Mouse (Mus musculus): ENCODE data around the gene Aptx.
A peak's percentile ranks its signal among the peaks of the same experiment; 100 is the strongest.

Gene Aptx

DNA sequence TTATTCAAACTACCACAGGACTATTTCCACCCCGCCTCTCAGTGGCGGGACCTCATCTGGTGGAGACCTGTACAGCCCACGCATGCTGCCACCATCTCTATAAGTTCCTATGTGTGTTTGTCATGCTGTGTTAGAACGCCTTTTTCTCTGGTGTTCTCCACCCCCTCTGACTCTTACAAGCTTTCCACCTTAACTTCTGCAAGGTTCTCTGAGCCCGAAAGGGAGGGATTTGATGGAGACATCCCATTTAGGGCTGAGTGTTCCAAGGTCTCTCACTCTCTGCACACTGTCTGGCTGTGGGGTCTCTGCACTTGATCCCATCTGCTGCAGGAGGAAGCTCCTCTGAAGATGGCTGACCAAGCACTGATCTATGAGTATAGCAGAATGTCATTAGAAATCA, 29.5 kb downstream of the Aptx start:
- no peak for DNase-seq (ENCODE audit: low read depth, low spot score)

DNA sequence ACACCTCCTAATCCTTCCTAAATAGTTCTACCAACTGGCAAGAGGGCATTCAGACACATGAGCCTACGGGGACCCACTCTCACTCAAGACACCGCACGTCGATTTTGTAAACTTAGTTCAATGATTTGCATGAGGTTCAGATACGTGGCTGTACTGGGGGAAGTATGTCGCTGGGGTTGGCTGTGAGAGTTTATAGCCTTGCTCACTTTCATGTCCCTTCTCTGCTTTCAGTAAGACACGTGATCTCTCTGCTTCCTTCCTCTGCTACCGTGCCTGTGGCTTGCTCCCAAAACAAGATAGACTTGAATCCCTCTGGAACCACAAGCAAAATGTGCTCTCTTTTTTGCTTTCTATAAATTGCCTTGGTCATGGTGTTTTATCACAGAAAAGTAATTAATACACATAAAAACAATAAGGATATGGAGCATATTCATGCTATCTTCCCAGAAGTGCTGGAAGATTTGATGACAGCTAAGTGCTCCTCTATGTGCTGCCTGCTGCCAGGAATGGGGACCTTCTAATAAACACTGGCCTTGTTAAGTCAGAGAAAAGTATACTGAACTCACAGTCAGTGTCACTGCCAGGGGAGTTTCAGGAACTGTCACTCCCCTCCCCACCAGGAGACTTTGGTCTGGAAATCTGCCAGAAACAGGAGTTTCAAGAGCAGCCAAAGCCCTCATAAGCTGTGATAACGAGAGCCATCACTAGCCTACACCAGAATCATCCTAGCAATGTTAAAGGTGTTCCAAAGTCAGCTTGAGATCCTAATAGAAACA, 36.6 kb downstream of the Aptx start:
- peak; percentile 27 for DNase-seq (ENCODE audit: low read depth, low spot score)

DNA sequence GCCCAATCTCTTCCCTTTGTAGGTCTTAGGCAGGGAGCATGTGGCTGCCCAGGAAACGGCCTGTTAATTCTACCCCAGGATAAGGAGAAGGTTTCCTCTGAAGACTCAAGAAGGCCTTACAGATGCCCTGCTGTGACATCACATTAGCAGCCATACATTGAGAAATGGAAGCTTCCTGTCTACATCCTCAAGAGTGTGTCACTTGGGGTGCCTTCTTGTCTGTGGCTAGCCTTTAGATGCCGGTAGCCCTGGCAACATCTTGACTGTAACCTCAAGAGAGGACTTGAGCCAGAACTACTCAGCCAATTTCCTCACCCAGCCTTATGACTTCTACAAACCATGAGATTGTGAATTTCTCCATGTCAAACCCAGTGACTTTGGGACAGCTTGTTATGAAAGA, 51.9 kb downstream of the Aptx start:
- DNase-seq (ENCODE audit: low read depth, low spot score): no peak

DNA sequence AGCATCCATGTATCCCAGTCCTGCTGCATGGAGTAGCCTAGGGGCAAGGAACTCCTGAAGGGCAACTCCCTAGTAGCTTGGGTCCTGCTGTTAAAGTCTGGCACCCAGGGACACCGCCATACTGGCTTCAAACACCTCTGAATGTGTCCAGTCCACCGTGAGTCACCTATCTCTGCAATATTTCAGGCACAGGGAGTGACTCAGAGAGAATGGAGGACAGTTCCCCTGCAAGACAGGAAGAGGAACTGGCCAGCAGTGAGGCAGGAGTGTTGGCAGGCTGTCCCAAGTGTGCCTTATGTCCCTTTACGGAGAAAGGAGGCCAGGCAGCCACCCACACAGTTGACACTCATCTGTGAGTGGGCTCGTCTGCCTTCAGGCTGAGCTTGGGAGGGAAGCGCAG, 53.9 kb downstream of the Aptx start:
- no peak for DNase-seq (ENCODE audit: low read depth, low spot score)

DNA sequence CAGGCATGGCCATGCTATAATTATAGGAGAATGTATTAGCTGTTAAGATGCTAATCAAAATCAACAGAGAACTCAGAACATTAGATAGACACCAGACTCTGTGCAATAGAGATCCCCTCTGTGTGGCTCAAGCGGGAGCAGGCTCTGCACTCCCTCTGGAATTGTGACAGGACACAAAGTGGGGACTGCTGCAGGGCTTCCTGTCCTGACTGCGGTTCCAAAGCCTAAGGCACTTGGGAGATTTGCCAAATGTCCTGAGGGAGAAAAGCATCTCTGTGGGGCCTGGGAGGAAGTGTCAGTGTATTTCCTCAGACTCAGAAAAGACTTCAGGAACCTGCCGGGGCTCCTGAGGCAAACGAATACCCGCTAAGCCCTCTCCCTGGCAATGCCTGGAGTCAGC, 59.4 kb downstream of the Aptx start:
- DNase-seq (ENCODE audit: low read depth, low spot score): no peak

DNA sequence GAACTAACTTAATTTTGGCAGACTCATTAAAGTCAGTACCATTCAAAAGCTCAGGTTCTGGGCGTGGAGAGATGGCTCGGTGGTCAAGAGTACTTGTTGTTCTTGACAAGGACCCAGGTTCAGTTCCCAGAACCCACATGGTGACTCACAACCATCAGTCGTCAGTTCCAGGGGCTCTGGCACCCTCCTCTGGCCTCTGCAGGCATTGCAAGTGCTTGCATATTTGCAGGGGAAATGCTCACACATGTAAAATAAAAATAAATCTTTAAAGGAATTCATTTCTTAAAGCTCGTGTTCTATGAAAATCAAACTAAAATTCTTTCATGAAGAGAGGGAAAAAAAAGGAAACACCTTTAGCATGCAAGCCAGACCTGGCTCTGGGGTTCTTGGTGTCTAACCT, 62.0 kb downstream of the Aptx start:
- peak; percentile 5 for DNase-seq (ENCODE audit: low read depth, low spot score)
